Mouse (Mus musculus): Measurements from ENCODE around the gene Ptprn2.

Gene Ptprn2

DNA sequence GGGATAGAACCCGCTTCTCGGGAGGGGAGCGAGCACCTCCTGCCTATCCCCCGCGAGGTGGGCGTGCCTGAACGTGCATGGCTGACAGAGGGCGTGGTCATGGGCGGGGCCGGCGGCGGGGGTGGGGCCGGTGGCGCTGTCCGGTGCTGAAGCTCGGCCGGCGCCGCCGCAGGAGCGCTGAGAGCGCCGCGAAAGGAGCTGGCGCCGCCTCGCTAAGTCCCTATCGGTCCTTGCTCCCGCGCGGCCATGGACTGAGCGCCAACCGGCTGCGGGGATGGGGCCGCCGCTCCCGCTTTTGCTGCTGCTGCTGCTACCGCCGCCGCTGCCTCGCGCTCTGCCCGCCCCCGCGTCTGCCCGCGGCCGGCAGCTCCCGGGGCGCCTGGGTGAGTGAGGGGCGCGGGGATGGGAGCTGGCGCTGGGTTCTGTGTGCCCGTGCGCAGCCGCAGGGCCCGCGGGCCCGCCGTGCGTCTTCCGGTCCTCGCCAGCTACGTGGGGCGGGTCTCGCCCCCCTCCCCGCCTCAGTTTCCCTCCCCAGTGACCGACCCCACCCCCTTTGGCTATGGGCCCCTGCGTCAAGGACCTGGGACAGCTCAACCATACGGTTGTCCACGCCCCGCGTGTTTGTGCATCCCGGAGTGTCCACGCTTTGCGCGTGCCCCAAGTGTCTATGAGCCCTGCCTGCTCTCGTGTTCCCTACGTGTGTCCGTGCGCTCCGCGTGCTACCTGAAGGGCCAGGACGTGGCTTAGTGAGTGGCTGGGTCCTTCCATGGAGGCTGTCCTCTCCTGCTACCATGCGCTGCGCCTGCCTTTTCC, at the start of gene Ptprn2:
Ptprn2 (plus strand) TSS at position 130 of the 813 bp plus-strand sequence.
- peak; percentile 84 for DNase-seq

DNA sequence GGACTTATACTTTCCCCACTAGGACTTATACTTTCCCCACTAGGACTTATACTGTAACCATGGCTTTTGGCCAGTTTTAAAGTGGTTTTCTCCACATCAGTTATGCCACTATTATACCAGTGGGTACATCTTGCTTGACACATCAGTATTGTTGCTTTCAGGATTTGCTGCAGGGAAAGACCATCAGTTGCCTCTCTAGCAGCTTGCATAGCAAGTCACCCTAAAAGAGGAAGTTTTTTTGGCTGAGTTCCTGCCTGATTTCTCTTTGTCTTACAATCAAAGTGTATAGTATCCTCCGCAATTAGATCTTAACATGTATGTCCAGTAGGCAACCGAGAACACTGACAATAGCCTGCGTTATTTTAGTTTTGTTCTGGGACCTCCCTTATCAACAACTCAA, 49.4 kb upstream of the Ptprn2 start:
- no peak for DNase-seq

DNA sequence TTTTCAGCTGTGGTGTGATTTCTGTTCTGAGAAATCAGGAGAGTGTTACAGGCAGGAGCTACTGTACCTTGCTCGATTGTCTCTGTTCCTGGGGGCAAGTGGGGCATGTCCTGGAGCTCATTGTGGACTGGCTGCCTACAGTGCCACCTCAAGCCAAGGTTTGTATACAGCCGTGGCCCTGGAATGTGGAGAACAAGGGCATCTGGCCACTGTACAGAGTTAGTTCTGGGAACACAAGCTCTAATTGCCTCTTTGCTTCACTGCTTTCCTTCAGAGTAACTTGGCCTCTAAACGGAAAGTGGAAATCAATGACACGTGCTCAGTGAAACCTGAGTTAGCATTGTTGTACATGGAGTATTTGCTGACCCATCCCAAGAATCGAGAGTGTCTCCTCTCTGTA, 46.9 kb upstream of the Ptprn2 start:
- no peak for DNase-seq

DNA sequence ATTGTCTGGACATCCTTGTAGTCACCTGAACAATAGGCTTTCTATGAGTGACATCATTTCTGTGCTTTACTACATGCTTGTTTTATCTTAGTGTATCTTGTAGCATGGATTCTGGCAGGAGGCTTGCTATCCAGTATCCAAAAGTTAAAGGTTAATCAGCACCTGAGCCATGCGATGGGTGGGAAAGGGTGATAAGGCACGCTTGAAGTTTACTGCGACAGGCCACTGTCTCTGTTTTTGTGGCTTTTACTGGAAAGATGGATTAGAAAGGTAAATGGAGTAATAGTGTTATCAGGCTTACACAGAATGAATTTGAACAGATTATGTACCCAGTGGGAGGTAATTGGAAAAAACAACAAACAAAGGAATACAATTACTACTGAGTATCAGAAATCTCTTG, 43.3 kb upstream of the Ptprn2 start:
- DNase-seq, result no peak

DNA sequence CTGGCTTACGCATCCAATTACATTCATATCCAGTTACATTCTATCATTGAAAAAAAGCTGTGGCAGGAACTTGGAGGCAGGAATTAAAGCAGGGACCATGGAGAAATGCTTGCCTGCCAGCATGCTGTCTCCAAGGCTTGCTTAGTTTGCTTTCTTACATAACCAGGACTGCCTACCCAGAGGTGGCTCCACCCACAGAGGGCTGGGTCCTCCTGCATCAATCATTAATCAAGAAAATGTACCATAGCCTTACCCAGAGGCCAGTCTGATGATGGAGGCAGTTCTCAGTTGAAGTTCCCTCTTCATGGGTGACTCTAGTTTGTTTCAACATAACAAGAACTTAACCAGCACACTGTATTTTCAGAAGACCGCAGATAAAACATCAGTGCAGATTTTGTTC, 36.0 kb upstream of the Ptprn2 start:
- DNase-seq, result no peak

DNA sequence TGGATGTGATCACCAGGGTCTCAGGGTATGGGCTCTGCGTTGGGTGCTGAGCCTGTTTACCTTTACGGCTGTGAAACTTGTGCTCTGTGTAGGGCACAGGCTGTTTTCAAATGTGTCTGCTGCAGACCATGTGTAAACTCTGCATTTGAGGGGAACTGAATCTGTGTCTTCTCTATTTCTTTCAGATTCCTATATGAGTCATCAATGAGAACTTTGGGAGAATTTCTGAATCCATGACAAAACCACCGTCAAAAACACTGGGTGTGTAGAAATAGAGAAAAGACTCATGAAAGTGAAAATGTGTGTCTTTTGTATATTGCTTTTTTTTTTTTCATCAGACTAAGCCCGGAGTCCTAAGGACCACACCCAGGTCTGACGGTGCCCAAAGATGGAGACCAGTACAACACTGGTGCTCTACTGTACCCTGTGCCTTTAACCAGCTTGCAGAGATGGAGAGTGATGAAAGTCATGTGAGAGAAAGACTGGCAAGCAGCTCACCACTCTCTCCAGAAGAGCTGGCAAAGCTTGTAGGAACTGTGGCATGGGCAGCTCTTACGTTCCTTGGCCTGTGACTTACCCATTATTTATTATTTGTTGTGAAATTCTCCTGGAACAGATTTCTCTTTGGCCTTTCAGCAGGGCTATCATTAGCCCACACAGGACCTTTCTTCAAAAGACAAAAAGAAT, 25.0 kb upstream of the Ptprn2 start:
- no peak for DNase-seq

DNA sequence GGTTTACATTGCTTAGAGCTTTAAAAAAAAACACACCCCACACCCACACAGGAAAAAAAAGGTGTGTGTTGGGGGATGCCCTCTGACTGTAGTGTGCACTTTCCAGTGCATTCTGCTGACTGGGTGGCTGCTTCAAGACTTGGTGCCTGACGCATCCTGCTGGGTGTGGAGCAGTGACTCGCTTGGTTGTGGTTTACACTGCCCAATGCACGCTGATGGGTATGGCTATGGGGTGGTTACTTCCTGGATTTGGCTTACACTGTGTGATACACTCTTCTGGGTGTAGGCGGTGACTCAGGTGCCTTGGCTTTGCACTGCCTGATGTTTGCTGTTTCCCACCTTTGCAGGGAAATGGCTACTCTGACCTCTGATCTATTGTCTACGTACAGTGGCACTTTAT, 18.5 kb upstream of the Ptprn2 start:
- DNase-seq, result no peak

DNA sequence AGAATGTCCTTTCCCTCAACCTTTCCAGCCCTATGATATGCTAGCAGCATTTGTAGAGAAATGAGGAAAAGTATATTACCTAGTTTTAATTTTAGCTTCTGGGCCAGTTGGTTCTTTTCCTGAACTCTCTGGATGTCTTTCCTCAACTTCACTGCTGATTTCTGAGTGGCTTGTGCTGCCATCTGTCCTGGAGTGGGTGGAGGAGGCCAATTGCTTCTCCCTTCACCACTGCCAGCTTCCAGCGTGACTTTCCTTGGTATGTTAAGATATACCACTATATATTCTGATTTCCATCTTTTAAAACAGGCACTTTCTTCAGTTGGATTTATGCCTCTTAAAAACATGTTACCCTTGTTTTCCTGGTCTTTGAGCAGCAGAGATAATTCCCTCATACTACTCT, 17.2 kb upstream of the Ptprn2 start:
- DNase-seq, result no peak

DNA sequence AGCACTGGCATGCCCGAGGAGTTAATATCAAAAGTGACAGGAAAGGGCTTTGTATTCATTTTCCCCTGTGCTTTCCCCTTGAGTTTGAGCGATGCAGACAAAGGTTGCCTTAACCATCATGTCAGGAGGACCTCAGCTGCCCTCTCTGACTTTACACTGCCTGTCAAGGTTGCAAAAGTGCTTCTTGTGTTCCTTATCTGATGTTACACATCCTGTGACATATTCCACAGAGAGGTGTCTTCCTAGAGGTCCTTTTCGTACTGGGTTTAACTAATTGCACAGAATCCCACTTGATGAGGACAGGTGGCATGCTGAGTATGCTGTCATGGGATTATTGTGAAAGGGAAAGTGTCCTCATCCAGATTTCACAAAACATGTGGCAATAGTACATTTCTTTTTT, 16.4 kb upstream of the Ptprn2 start:
- DNase-seq, result no peak

DNA sequence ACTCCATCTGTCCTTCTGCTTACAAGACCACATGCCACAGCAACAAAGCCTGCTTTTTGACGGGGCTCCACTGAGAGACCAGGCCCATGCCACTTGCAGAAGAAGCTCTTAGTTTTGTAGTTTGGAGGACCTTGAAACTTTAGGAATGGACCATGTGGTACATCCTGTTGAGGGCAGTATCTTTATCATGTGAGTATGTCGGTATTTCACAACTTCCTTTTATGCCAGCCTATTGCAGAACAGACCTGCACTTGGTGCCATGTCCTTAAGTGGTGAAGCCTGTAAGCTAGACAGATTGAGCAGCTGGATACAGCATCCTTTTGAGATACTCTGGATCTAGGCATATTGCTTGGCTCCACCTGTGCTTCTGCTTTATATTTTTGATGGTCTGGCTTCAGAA, 12.3 kb upstream of the Ptprn2 start:
- no peak for DNase-seq

DNA sequence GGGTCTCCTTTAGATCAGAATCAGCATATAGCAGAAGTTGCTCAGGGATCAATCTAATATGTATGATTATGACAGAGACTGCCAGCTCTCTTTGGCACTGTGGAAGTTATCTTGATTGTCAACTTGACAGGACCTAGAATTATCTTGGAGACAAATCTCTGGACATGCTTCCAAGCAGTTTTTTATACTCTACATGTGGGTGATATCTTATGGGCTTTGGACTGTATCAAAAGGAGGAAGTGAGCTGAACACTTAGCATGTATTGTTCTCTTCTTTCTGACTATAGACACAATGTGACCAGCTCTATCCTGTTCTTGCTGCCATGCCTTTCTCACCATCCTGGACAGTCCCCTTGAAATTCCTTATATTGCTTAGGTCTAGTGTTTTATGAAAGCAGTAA, 11.8 kb upstream of the Ptprn2 start:
- no peak for DNase-seq

DNA sequence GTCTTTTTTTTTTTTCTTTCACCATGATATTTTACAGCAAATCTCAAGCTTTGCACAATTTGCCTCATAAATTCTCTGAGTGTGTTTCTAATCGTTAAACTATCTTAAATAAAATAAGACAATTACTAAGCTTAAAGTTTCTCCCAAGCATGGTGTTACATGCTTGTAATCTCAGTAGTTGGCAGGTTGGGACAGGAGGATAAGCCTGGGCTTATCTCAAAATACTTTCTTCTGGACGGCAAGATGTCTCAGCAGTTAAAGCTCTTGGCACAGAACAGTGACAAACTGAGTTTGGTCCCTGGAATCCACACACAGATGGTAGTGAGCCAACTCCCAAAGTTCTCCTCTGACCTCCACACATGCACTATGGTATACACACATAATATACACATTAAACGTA, 10.8 kb upstream of the Ptprn2 start:
- DNase-seq, result no peak

DNA sequence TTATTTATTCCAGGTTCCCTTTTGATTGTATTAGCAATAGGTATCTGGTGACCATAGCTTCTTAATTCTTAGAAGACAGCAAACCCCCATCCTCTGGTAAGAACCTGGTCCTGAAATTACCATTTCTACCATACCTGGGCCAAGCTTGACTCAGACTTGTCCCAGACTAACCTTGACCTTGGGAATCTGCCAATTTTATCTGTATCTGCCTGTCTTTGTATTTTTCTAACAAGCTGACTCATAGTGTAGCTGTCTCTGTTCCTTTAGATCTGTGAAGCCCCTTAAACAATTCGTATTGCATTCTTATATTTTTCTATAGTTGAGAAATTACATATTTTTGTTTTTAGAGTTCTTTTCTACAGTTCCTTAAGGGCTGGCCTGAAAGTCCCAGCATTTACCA, 6.7 kb upstream of the Ptprn2 start:
- DNase-seq, result no peak

DNA sequence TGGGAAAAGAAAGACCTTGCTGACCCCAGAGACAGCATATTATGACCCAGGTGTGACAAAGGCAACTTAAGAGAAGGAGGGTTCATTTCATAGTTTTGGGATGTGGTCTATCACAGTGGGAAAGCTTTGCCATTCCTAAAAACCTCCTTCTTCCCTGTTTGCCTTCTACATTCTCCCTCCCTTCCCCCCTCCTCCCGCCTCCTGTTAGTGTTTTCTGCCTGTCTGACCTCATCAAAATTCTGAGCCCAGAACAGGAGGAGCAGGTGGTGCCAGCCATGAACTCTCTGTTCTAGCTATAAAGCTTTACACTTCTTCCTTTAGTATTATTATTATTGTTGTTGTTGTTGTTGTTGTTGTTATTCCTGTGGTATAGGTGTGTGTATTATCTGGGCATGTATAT, 3.6 kb upstream of the Ptprn2 start:
- DNase-seq, result peak; percentile 37

DNA sequence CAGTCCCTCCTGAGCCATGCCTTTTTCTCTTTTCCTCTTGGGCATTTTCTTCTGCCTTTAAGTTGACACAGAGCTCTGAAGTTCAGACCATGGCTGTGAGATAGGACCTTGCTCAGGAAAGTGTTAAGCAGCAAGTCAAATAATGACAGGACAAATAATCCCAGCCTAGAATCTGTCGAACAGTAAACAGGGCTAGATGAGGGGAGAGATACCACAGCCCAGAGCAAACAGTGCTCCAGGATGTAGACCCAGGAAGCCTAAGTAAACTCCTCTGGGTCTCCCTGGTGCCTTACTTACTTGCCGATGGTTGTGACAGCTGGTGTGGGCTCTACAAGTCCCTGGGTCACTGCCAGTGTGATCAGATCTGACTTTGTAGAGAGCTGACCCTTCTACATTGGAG, 1.9 kb upstream of the Ptprn2 start:
- no peak for DNase-seq

DNA sequence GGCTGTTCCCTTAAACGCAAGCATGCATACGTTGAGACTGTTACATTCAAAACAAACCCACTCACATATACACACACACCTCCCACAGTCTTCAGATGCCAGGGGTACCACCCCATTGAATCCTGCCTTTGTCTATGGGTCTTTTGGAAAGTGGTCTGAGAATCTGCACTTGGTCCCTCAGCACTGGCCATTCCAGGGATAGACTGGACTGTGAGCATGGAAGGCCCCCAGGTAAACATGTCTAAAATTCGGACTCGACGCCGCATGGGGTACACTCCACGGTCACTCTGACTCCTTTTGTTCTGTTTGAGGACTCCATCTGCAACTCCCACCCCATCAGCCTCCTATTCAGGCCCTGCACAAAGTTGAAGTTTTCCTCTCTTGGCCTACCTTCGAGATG, 529 bp upstream of the Ptprn2 start:
- DNase-seq, result no peak

DNA sequence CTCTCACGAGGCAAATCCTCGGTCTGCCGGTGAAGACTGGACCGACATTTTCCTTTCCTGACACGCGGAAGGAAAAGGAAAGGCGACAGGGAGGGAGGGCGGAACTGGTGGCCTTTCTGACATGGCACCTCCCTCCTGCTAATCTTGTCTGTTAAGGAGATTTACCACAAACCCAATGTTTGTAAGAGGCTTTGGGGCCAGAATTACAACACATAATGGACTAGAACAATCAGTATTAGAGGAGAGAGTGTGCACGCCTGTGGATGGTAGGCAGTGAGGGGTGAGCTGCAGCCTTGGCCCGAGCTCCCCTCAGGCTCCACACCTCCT, 847 bp downstream of the Ptprn2 start:
- no peak for DNase-seq

DNA sequence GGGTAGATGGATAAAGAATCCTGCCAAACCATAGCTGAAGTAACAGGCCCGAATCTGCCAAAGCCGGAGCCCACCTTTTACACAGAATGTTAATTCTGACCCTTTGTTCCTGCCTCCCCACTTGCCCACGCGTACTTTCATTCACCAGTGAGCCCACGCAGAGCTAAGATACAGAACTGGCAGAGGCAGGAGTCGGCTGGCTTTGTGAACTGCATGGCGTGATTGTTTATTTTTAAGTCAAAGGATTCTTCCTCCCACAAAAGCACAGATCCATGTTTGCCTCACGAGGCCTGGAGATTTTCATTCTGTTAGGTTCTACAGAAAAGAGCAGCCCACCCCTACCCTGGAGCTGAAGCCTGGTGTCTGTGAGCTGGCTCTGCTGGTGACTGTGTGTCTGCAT, 3.3 kb downstream of the Ptprn2 start:
- DNase-seq, result no peak

DNA sequence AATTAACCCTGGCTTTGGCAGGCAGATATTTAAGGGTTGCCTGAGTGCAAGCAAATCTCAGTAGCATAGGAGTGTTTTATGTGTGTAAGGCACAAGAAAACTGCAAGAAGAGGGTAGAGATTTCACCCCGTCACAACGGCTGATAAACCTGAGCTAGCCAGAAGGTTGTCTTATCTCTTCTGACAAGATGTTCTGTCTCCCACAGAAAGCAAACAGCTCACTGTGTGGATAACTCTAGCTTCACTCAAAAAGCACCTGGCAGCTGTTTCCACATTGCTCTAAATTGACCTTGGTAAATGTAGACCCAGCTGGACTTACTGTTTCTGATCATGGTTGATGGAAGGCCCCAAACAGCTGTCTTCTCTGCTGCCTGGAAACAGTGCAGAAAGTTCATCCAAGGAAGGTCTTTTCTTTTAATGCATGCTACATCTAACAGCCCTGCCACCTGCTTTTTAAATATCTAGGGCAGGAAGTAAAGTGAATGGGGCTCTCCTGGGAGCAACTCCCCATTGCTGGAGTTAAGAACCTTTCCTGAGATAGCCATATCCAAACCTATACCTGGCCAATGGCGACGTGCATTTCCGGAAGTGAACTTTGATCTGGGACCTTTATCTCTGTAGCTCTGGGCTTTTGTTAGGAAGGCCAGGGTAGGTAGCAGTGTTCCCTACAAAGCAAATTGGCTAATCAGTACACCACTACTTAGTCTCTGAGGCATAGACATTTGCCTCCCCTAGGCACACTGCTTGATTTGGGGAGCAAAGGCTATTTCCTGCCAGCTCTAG, 5.2 kb downstream of the Ptprn2 start:
- DNase-seq, result no peak

DNA sequence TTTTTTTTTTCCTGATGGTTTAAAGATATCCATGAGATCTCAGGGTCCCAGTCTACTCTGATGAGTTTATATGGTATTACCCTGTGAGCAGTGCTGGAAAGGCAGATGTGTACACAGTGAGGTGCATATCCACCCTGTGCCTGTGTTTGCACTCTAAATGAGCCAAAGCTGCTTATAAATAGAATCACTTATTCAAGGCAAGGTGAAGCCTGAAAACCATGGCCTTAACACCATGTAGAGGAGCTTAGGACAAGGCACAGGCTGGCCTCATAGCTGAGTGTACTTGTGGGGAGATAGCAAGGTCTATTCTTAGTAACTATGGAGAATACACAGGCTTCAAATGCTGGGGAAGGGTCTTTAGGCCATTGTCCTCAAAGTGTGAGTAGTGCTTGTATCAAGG, 13.1 kb downstream of the Ptprn2 start:
- peak; percentile 1 for DNase-seq

DNA sequence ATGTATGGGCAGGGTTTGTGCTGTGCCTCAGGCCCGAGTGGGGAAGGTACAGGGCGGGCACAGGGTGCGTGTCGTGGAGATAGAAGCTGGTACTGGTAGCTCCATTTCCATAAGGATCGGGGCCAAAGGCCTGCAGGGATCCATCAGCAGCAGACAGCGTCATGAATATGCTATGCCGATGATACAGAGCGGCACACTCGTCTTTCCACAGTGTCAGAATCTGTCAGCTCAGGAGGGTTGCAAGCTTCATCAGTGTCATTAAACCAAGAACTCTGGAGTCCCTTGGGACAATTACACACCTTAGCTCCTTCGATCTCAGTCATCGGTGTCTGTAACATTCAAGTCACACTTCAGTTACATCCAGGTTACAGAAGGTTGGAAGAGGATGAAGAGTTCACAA, 15.1 kb downstream of the Ptprn2 start:
- peak; percentile 22 for DNase-seq

DNA sequence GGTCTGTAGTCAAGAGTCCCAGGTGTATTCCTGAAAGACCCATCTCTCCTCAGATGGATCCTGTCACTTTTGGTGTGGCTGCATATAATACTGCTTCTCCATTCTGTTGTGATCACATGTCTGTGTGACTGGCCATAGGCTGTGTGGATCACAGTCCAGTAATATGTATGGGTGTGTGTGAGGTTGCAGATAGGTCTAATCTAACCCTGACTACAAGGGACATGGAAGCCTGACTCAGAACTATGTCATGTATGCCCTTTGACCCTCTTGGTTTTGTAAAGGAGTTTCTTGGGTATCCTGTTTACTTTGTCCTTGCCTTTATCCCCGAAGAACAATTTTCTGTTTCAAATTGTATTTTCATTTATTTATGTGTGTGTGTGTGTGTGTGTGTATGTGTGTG, 27.0 kb downstream of the Ptprn2 start:
- DNase-seq, result no peak

DNA sequence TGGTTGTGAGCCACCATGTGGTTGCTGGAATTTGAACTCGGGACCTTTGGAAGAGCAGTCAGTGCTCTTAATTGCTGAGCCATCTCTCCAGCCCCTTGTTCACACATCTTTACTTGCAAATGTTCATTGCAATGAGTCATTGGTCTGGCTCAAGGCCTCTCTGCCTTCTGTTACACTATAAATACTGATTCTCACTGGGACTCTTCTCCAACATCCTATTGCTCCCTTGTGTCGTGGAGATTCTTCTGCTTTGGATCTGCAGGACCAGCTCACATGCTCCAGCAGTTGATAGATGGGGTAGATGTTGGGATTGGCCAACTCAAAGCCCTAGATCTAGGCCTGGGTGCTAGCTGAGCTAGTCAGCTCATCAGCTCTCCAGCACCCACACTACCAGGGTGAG, 28.3 kb downstream of the Ptprn2 start:
- peak; percentile 40 for DNase-seq

DNA sequence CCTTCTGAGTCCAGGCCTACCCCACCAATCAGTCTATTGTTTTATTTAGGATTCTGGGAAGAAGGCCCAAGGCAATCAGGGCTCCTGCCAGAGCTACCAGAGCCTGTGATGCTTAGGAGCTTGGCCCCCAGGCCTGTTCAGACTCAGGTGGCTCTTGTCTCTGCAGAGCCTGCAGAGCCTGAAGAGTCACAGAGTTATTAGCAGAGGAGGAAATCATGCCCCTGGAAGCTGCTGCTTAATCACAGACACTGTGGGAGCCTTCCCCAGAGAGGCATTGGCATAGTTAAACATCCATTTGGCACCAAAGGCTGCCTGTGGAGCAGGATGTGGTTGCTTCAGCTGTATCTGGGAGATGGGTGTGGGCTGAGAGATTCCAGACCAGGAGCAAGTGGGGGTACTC, 30.3 kb downstream of the Ptprn2 start:
- DNase-seq, result peak; percentile 79
